Mouse (Mus musculus): Measurements from ENCODE around the gene Cdc26. TPM values are rescaled to one million over a fixed set of nuclear protein-coding genes. Genes with fewer than 3 reads are reported as not detected.

The Cdc26 gene
- total RNA-seq, 2 experiments from 2014 or later, result 103 to 151 TPM

DNA sequence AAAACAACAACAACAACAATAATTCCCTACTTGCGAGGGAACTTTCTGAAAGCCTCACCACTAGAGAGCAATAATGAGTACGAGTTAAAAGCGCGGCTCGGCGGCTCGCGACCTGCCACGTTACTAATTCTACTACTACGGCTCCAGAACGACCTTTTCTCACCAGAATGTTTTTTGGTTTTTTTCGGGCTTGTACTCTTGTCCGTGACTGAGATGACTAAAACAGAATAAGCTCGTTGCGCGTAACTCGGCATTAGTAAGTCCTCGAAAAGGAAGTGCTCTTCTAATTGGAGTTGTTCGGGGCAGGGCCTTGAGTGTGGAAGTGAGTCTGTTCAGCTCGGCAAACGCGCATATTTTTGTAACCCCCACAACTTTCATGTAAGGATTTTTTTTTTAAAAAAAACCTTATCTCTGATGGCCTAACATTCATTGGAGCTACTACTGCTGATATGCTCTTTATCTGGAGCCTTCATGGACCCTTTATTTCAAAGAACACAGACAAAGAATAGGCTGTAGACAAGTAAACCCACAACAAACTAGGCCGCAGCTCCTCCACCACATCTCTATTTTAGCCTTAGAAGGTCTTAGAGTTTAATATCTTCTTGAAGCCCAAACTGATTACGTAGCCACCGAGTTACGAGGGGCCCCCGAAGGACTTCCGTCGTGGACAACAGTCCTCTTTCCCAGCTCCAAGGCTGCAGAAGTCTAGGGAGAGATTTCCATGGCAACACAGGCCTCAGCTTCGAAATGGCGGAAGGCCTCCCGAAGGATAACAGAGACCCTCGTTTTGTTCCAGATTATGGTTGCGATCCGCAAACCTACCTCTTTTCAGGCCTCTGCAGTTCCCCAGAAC lies 486 bp downstream of the Cdc26 start:
- peak; percentile 55 for ATAC-seq (replicated peaks; ENCODE audit: poor library complexity, severe bottlenecking)

DNA sequence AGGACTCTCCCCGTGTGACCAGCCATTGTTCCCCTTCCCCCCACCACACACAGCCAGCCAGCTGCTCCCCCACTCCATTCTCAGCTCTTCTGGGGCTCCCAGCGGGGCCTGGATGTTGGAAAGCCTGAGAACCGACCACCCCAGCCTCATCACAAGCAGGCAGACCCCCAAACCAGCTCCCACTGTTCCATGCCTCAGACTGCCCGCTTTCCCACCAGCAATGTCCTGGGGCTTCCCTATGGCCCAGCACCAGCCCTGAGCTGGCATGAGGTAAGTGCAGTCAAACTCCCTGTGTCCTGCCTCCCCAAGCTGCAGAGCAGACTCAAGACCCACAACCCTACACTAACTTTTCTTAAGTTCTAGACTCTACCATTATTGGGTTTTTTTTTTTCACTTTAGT lies 2.3 kb downstream of the Cdc26 start:
- no peak for ATAC-seq (replicated peaks; ENCODE audit: poor library complexity, severe bottlenecking)

DNA sequence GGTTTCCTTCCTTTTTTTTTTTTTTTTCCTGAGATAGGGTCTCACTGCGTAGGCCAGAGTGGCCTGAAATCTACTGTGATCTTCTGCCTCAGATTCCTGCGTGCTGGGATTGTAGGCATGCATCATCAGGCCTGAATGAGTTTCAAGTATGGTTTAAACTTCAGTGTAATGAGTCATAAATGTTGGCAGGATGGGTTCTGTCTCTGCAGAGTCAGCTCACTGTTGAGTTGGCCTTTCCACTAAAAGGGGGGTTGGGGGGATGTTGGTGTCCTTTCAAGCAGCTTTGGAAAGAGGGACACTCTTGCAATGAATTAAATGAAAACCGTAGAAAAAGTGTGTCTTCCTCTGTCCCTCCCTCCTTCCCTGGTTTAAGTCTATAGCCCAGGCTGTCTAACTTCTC lies 9.5 kb downstream of the Cdc26 start:
- ATAC-seq (replicated peaks; ENCODE audit: poor library complexity, severe bottlenecking), result no peak

DNA sequence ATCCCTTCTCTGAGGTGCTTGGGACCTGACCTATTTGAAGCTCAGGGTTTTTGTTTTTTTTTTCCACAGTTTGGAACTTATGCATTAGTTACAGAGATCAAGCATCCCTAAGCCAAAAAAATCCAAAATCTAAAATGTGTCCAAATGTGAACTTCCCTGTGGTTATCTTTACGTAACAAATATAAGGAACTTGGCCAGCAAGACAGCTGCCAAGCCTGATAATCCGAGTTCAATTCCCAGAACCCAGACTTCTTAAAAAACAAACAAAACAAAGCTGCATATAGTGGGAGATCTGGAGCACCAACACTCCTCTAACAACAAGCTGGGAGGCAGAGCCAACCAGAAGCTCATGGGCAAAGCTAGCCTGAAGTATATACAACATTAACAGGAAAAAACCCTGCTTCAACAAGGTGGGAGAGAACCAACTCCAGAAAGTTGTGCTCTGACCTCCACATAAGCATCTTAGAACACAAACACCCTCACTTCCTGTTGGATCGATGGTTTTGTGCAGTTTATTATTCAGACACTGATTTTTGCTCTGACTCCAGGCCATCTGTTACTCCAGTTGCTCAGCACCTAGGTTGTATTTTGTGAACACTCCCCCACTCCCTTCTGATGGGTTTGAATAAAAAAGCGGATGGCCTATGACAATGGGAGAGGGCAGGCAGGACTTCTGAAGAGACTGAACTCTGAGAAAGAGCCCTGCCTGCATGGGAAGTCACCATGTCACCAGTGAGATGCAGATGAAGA lies 10.7 kb downstream of the Cdc26 start:
- no peak for ATAC-seq (replicated peaks; ENCODE audit: poor library complexity, severe bottlenecking)

DNA sequence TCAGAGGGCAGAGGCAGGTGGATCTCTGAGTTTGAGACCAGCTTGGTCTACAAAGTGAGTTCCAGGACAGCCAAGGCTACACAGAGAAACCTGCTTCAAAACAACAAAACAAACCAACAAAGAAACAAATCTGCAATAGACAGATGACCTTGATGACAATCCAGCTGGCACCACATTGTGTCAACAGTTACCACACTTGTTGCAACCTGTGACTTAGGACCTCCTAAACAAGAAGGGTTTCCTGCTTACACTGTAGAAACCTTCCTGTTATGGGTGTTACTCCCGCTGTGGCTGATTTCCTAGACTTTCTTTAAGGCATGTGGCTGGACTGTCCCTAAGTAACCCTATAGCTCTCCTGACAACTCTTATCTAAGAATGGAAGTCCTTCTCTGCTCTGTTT lies 12.6 kb downstream of the Cdc26 start:
- no peak; the same call in 1 of the 2 replicates for ATAC-seq (replicated peaks; ENCODE audit: poor library complexity, severe bottlenecking)

DNA sequence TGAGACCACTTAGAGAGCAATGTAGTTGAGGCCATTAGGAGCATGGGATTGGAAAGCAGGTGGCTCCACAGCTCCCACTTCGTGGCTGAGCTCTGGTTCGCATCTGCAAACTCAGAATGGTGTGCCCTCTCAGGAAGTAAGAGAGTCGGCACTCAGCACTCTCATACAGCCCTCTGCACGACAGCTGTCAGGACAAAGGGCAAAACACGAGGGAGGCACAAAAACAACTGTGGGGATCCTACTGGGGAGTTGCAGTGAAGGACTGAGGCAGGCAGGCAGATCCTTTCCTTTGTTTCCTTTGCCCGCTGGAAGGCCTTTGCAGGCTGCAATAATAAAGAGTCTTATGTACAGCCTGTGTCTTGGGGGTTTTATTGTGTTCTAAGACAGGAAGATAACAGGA lies 15.0 kb downstream of the Cdc26 start:
- no peak for ATAC-seq (replicated peaks; ENCODE audit: poor library complexity, severe bottlenecking)

DNA sequence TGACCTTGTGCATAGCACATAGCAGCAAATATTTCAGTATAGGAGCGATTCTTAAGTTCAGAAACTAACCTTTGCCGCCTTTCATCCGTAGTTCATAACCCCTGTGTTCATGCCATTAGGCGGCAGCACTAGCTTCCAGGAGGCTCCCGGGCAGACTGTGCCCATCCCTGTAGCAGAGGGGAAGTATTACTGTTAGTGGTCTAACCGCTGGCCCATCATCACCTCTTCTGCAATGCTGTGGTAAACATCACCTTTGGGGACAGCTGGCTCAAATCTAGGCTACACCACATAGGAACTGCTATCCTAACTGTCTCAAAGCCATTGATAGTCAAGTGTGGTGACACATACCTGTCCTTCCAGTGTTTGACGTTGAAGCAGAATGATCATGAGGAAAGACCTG lies 16.6 kb downstream of the Cdc26 start:
- peak; percentile 98 for ATAC-seq (replicated peaks; ENCODE audit: poor library complexity, severe bottlenecking)

DNA sequence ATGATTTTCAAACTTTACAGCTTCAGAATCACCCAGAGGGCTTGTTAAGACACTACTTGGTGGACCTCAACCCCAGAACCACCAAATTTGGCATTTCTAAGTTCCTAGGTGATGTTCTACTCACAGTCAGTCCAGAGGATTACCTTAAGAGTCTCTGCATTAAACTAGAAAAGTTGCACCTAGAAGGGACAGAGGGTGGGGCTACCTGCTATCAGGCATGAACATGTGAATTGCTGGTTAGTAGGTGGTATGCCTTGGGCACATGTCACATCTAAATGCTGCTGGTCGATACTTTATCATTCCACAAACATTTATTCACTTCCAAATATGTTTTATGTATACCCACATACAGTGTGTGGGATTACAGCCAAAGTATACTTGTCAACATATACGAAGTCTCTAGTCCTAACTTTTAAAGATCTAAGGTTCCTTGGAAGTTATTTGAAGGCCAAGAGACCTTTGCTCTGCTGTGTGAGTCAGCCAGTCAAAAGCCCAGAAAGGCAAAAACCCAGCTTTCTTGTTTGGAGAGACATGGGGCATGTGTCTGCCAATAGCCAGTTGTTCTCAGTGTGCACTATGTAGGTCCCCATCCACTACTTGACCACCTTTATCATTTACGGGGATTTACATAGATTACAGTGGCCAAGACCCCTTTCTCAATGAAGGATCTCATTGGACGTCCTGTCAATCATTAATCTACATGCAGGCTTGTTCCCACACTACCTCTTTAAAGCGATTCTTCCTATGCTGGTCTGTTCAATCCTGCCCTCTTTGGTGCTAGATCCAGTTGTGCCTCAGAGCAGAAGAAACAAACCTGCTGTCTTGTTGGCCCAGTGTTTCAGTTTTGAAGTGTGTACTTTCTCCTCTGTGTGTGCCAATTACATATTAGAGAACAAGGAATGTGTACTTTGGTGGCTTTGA lies 18.6 kb downstream of the Cdc26 start:
- ATAC-seq (replicated peaks; ENCODE audit: poor library complexity, severe bottlenecking), result no peak

DNA sequence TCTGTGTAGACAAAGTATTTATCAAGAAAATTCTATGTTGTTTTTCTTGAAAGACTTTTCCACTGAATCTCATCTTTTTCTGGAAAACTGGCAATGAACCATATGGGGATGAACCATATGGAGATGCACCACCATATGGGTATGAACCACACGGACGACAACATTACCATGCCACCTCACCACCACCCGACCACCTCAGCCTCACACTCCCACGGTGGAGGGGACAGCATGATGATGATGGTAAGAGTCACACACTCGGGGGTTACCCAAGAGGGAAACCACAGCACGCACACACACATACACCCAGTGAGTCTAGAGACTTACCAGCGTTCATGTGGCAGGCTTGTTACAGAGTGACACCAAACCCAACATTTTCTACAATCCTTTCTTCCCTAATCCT lies 23.0 kb downstream of the Cdc26 start:
- ATAC-seq (replicated peaks; ENCODE audit: poor library complexity, severe bottlenecking), result no peak

DNA sequence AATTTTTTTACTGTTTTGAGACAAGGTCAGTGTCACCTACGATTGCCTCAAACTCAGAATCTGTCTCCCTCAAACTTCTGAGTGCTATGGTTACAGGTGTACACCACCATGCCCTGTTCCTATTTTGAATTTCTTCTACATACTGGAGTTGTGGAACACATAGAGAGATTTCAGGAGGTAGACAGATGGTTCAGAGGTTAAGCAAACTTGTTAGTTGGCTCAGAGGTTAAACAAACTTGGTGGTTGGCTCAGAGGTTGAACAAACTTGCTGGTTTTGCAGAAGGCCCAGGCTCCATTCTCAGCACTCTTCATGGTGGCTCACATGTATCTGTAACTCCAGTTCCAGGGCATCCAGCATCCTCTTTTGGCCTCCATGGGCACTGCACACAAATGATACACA lies 24.3 kb downstream of the Cdc26 start:
- no peak for ATAC-seq (replicated peaks; ENCODE audit: poor library complexity, severe bottlenecking)

DNA sequence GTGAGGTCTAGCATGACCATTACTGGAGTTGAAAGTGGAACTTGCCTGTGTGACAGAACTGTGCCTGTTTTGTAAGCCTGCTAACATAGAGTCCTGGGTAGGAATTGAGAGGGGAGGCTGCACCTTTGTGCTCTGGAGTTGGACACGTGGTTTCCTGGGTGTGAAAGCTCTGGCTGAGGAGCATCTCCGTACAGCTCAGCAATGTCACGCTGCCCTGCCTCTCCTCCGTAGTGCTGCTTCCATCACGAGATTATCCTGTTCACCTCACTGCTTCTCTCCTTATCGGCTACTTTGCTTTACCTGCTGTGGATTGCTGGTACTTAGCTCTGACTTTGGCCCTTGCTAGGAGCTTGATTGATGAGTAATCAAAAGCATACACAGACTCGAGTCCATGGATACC lies 24.7 kb downstream of the Cdc26 start:
- ATAC-seq (replicated peaks; ENCODE audit: poor library complexity, severe bottlenecking), result no peak

DNA sequence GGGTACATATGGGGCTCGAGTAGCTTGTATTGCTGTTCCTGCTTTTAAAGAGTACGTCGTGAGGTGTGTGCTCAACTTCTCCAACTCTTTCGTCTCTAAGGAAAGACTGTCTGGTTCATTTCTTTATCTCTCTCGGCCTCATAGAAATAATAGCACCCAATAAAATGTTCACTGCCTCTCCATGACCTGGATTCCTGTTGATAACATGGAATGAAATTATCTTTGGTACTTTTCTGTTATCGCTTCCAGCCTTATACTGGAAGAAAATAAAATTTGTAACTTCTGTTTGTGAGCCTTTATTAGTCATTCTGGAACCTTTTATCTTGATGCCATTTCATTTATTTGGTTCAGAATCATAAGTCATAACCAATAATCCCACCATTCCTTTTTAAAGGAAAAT lies 25.2 kb downstream of the Cdc26 start:
- no peak for ATAC-seq (replicated peaks; ENCODE audit: poor library complexity, severe bottlenecking)

DNA sequence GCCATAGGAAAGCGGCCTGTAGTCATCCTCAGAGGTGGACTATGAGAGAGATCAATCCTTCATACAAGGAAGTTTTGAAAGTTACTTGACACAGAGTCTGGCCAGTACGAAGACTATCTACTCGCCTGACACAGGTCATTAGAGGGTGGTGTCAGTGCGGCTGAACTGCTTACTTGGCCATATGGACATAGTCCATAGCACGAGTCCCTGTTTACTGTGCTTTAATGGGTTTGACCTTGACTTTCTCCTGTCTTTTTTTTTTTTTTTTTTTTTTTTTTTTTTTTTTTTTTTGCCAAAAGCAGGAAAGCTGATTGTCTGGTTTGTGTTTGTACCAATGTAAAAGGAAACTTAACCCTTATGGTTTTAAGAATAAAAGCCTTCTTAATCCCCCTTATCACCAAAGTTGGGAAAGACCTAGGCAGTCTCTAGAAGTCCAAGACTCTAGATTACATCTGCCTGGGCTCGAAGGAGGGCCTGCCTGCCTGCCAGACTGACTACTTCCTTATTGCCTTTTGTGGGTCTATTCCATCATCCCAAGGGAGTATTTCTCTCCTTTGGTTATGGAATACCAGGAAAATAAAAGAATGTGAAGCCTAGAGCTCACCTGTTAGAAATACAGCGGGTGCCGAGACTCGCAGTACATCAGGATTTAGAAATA lies 28.6 kb downstream of the Cdc26 start:
- no peak for ATAC-seq (replicated peaks; ENCODE audit: poor library complexity, severe bottlenecking)

DNA sequence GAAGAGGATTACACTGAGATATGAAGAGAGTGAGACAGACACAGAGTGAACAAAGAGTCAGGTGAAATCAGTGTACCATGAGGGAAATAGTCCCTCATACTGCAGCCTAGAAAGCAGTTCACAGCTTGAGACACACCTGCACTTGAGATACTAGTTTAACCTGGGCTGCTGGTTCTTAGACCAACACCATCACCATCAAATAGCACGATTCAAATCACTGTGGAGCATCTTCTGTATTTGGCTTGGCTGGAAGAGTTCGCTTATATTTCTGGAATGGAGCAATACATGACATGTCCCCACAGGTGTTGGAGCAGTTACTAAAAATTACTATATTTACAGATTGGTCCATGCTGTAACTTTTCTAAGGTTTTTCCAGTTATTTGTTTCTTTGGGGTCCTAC lies 32.3 kb downstream of the Cdc26 start:
- ATAC-seq (replicated peaks; ENCODE audit: poor library complexity, severe bottlenecking), result no peak

DNA sequence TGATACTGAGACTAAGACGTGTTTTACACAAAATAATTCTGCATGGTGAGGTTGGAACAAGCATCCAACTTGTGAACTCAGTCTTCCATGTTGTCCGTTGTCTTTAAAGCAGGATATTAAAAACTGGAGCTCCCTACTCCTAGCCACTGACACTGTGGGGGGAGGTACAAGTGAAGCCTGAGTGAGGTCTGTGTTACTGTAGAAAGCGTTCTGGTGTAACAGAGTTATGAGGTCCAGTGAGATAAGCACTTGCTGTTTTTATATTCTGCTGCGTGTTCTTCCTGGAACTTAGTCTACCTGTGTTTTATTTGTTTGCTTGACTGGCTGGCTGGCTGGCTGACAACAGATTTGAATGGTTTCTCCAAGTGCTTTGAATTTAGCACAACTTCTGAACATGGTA lies 34.1 kb downstream of the Cdc26 start:
- ATAC-seq (replicated peaks; ENCODE audit: poor library complexity, severe bottlenecking), result no peak

DNA sequence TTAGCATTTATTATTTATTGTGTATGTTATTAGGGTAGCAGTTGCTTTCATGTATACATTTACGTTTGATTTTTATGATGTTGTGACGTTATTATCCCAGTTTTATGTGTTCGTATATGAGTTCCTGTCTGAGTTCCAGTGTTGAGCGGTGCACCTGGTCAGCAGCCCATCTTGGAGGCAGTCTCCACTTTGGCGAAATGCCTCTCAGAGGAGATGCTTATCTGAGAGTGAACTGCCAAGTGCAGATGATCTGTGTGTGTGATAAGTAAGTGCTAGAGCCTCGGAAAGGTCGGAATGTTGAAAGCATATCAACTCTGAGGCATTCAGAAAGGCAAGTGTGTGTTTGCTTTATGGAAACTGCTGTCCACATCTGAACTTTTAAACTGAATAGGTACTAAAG lies 34.8 kb downstream of the Cdc26 start:
- no peak for ATAC-seq (replicated peaks; ENCODE audit: poor library complexity, severe bottlenecking)

DNA sequence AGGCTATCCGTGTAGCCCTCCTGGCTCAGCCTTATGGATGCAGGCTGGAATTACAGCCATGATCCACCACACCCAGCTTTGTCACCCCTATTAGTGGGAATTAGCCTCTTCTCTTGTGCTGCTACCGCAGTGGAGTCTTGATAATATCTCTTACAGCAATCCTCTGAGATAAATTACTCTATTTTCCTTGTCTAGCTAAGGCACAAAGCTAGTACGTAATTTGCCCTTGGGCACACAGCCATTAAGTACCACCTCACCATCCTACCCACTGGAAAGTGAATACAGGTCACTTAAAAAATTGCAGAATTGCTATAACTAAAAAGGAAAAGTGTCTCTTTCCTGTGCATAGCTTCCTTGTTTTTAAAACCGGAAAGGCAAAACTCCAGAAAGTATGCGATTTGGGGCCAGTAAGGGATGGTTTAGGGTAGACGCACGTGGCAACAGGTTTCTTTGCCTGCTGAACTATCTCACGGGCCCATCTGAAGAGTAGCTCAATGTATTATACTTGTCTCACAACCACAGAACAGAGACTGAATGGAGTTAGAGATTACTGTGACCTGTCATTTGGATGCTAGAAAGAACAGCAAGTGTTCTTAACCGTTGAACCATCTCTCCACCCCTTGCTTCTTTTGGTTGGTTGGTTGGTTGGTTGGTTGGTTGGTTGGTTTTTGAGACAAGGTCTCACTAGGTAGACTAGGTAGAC lies 35.5 kb downstream of the Cdc26 start:
- ATAC-seq (replicated peaks; ENCODE audit: poor library complexity, severe bottlenecking), result no peak

DNA sequence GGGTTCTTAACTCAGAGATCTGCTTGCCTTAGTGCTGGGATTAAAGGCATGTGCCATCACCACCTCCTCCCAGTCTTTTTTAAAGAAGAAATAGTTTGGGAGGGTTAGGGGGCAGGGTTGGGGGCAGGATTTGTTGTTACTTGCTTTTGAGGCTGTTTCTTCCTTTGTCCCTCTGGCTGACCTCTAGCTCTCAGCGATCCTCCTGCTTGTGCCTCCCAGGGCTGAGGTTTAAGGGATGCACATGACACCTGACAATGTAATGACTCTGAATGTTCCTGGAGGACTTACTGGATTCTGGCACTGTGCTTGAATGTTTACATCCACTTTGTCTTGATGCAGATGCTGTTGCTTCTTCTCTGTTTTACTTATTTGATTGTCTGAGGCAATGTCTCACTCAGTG lies 36.0 kb downstream of the Cdc26 start:
- no peak for ATAC-seq (replicated peaks; ENCODE audit: poor library complexity, severe bottlenecking)

DNA sequence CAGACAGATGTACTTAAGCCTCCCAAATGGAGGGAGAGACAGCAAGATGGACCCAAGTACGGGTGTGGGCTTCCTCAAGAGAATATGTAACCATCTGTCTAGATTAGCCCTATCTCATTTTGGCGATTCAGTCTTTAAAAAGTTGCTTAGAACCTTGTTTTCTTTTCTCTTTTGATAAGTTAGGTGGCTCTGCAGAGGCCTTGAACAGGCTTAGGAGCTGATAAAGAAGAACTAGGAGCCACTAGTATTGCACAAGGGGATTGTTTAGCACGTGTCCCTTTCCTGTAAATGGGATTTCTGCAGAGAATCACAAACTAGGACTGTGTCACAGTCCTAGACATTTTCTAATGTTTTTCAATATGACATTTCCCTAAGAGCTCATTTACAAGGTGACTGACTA lies 39.4 kb downstream of the Cdc26 start:
- ATAC-seq (replicated peaks; ENCODE audit: poor library complexity, severe bottlenecking), result peak; percentile 52

DNA sequence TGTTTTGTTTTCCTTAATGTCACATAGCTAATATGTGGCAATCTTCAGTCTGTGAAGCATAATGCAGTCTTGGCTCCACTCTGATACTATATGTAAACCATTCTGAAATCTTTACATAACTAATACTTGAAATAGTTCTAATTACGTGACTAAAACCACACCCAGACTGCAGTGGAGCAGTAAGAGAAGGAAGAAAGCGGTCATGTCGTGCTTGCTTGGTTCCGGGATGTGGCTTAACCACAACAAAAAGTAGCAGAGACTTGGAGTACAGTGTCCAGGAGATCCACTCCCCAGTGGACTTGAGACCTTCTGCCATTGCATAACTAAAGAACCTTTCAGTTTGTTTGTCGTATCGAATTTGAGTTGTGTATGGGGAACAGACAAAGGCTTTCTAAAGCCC lies 40.9 kb downstream of the Cdc26 start:
- peak; percentile 94 for ATAC-seq (replicated peaks; ENCODE audit: poor library complexity, severe bottlenecking)
